Mouse (Mus musculus) urinary bladder, adult 18-20 months (tissue): ENCODE results near the gene Fam57a.
"Not testable (repeated sequence)": the region's sequence is repeated elsewhere in the genome, so short reads cannot be mapped to it uniquely, and the experiment has no call there.

Source experiments
- DNase-seq, 2 experiments: peaks; one replicate each; pipeline ENCODE4 v3.0.0; 2022; ENCODE audit warnings: low spot score in 2 of 2, mixed read lengths in 2 of 2

Gene Fam57a

GRCm38 (mm10) chr11:76180146-76180540, 672 bp downstream of the Fam57a start:
- DNase-seq: no peak

DNA sequence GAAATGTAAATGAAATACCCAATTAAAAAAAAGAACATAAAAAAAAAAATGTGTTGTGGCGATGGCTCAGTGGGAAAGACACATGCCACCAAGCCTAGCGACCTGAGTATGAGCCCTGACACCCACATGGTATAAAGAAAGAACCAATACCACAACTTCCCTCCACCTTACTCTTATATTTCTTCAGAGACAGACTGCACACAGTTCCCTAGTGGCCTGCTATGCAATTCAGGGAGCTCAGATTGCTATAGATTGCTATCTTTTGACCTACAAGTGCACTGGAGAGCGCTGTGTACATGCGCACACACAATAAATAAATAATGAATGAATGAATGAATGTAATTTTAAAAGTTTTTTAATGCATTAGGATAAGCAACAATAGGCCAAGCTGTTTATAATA, 4.3 kb downstream of the Fam57a start:
- DNase-seq: no peak

DNA sequence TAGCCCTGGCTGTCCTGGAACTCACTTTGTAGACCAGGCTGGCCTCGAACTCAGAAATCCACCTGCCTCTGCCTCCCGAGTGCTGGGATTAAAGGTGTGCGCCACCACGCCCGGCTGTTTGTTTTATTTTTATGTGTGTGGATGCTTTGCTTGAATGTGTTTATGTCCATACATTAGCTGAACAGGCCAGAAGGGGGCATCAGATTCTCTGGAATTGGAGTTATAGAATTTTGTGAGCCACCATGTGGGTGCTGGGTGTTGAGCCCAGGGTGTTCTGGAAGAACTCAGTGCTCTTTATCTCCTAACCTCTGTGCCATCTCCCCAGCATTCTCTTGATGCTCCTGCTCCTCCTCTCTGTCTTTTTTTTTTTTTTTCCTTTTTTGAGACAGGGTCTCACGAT, 7.4 kb downstream of the Fam57a start:
- DNase-seq: no peak

DNA sequence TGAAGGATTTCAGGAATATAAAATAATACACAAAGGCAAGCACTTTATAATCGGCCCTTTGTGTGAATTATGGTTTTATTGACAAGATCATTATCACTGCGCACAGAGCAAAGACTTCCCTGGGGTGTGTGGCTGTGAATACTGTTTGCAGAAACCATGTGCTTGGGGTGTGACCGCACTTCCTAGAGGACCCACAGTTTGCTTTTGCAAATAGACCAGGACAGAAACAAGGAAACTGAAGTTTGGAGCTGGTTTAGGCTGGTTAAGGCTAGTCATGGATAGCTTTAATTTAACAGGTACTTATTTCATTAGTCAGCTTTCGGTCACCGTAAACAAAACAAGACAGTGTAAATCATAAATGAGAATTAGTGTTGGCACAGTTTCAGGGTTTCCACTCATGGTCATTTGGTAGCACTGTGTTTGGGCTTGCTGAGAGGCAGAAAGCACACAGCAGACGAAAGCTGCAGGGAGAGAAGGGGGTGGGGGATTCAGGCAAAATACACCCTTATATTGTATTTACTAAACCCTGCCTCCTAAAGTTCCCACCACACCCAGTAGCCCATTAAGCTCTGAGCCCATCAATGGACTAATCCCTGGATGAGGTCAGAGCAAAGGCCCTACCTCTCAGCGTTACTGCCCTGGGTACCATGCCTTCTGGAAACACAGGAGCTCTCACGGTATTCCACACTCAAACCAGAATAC, 17.0 kb downstream of the Fam57a start:
- DNase-seq: no peak

DNA sequence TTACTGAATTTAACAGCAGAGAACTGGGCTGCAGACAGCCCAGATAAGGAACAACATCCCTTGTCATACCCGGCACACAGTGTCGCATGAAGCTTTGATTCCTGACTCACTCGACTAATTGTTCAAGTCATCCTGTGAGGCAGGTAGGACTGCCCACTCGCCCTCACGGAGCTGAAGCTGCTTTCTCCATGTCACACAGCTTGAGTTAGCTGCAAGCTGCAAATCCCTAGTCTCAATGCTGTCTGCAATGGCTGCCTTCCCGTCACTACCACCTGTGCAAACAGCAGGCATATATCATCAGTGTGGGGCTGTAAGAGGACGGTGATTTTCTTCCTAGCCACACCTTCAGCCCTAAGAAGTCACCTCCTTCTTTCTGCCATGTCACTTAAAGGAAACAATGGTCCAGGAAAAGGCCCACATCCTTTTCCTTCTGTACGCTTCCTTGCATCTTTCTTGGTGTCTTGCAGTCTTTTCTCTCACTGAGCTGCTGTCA, 17.6 kb downstream of the Fam57a start:
- DNase-seq: no peak

DNA sequence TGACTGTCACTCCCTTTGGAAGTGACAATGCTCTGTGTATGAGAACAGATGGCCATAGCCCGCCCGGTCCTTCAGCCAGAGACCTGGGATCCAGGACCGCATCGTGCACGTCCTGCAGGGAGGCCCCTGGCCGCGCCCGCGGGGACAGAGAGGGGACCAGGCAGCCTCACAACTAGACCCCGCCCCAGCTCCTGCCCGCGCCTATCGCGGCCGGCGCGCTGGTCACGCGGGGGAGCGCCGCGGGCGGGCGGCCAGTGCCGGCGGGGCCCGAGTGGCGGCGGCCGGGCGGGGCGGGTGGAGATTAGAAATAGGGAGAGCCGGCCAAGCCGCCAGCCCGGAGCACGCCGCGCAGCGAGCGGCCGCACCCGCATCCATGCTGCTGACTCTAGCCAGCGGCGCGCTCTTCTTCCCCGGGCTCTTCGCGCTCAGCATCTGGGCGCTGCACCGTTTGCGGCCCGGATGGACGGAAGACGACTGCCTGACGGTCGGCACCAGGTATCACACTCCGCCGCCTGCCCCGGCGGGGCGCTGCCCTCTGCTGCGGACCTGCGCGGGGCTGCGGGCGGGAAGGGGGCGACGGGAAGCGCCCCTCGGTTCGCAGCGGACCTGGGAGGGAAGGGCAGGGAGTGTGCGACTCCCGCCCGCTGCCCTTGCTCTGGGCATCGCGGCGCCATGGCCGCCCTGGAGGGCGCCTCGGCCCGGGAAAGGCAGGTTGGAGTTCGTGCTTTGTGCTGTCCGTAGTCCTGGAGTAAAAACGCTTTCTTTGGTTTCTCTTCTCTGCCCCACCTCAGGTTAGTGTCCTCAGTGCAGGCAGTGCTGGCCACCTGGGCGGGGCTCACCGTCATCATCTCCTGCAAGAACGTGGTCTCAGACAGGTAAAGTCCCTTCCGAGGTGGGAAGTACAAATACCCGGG, 22.5 kb downstream of the Fam57a start:
- peak; percentile 80 to 85 for DNase-seq

DNA sequence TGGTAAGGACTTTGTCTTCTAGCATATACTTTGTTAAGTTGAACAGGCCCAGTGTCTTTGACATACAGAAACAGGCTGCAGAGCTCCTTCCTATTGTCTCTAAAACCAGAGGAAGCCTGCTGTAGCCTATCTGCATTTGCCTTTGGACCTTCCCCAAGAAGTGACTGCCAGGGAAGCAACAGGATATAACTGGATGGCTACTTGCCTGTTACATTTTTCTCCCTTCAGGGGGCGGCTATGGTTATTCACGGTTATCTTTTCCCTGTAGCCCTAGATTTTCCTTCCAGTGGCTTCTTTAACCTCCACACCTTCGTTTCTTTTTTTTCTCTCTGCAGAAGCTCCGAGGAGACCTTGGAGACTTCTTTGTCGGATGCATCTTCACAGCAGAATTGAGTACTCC, 27.3 kb downstream of the Fam57a start:
- DNase-seq: no peak

- DNase-seq: no peak
Measured at GRCm38 (mm10) chr11:76210228-76210985, 30.9 kb downstream of the Fam57a start.

DNA sequence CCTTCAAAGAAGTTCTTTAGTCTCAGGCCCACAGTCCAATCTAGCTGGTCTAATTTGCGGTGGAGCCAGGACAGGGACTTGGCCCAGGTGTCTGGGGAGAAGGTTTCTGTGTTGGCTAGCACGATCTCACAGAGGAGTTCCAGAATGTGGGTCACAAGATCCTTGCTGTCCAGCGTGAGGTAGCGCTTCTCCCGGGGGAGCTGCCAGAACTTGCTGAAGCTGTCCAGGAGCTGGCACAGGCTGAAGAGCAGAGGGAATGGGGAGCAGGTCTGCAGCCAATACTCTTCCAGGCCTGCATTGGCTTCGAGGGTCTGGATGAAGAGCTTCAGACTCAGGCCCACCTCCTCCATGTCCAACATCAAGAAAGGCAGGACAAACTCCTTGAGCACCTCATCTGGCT, 32.1 kb downstream of the Fam57a start:
- DNase-seq: not testable (repeated sequence)

GRCm38 (mm10) chr11:76213841-76214240, 34.4 kb downstream of the Fam57a start:
- DNase-seq: no peak

GRCm38 (mm10) chr11:76215011-76215410, 35.5 kb downstream of the Fam57a start:
- DNase-seq: no peak

- no peak for DNase-seq
Measured at GRCm38 (mm10) chr11:76216049-76216540, 36.6 kb downstream of the Fam57a start.

GRCm38 (mm10) chr11:76216681-76217389, 37.4 kb downstream of the Fam57a start:
- peak; percentile 31 to 37 for DNase-seq

DNA sequence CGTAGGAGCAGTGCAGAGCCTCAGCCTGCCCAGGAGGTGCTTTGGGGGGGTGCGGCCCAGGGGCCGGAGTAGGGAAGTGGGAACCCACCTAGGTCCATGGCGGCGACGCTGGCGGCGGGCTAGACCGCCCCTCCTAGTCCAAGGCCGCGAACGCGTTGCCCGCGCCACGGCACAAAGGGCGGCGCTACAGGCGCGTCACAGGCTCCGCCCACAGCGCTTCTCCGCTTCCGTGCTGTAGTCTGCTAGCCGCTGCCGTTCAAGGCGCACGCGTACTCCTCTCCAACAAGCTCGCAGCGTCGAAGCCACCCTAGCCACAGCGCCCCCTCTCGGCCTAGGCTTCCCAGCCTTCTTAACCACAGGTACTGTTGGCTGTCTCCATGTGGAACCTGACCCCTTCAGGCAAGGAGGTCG, 37.9 kb downstream of the Fam57a start, which contains the start of the genes Dbil5 and Gemin4:
Dbil5 (plus strand) TSS at position 219 of the 411 bp plus-strand sequence.
Gemin4 (minus strand) TSS at position 275 of the 411 bp plus-strand sequence.
- peak; percentile 91 to 93 for DNase-seq

DNA sequence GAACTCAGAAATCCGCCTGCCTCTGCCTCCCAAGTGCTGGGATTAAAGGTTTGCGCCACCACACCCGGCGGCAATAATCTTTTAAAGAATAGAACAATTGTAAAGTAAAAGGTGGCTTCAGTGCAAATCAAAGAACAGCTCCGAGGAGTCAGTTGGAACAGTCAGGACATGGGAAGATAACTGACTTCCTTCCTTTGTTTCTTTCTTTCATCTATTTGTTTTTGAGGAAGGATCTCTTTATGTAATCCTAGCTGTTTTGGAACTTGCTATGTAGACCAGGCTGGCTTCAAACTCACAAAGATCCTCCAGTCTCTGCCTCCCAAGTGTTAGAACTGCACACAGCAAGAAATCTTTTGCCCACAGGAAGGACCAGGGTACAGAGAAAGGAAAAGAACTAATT, 45.2 kb downstream of the Fam57a start:
- DNase-seq: no peak

GRCm38 (mm10) chr11:76225051-76225450, 45.6 kb downstream of the Fam57a start:
- no peak for DNase-seq

- DNase-seq: no peak
Measured at GRCm38 (mm10) chr11:76236136-76236535, 56.7 kb downstream of the Fam57a start.

- DNase-seq: no peak
Measured at GRCm38 (mm10) chr11:76239750-76240149, 60.3 kb downstream of the Fam57a start.

DNA sequence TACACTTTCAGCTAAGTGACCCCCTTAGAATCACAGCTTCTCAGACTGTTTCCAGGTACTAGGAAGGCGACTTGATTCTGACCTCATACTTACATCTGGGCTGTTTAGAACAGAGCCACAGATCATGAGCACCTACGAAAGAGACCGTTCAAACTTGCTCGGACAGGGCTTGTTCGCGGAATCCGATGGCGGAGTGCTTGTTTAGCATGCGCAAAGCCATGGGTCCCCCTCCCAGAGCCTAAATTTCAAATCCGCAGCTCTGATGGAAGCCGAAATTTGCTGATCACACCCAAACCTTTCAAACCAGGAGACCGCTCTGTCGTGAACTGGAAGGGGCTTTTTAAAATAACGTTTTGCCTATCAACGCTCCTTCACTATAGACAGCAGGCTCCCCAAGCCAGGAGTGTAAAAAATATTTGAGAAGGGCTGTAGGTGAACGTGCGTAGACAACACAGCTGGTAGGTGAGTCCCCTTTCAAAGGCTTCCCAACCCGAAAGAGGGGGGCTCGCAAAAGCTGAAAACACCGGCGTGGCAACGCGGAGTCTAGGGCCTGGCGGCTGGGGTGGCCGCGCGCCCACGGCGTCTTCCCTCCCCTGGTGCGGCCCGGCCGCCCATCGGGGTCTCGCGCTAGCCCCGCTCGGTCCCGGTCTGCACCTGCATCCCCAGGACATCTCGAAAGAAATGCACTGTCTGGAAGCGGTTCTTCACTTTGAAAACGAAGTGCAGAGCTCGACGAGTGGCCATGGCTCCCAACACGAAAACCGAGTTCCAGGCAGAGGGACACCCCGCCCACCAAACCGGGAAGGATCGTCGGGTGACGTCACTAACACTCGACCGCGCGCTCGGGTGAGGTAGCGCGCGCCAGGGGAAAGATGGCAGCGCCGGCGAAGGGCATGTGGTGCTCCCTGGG, 63.7 kb downstream of the Fam57a start, which contains the start of the genes Mrm3 and Glod4:
Mrm3 (plus strand) TSS at position 815 of the 910 bp plus-strand sequence.
Glod4 (minus strand) TSS at position 825 of the 910 bp plus-strand sequence.
- DNase-seq: peak; percentile 83 to 89
